Mouse (Mus musculus): ENCODE data around the gene Lcn2.

Lcn2 gene

GRCm38 (mm10) chr2:32412742-32413531, 24.9 kb upstream of the Lcn2 start:
- DNase-seq, result no peak

- no peak for DNase-seq
These were observed 23.4 kb upstream of the Lcn2 start for GRCm38 (mm10) chr2:32411407-32411806.

GRCm38 (mm10) chr2:32408429-32409424, 20.7 kb upstream of the Lcn2 start:
- peak; percentile 75 for DNase-seq

- DNase-seq, result no peak
These were observed 19.2 kb upstream of the Lcn2 start for GRCm38 (mm10) chr2:32407144-32407824.

- DNase-seq, result peak; percentile 95
These were observed 16.6 kb upstream of the Lcn2 start for GRCm38 (mm10) chr2:32404663-32405062.

- no peak for DNase-seq
These were observed 8.6 kb upstream of the Lcn2 start for GRCm38 (mm10) chr2:32396695-32397094.

GRCm38 (mm10) chr2:32395946-32396621, 8.0 kb upstream of the Lcn2 start:
- peak; percentile 95 for DNase-seq

GRCm38 (mm10) chr2:32395484-32395945, 7.5 kb upstream of the Lcn2 start, which contains the start of gene Ptges2:
TSS of gene Ptges2 (plus strand) at chr2:32395896.
- peak; percentile 94 for DNase-seq

GRCm38 (mm10) chr2:32394973-32395372, 6.9 kb upstream of the Lcn2 start:
- peak; percentile 65 for DNase-seq

- DNase-seq, result no peak
These were observed 4.0 kb upstream of the Lcn2 start for GRCm38 (mm10) chr2:32392063-32392462.

GRCm38 (mm10) chr2:32390871-32391270, 2.8 kb upstream of the Lcn2 start:
- no peak for DNase-seq

- no peak for DNase-seq
These were observed 1.1 kb upstream of the Lcn2 start for GRCm38 (mm10) chr2:32389157-32389556.

- no peak for DNase-seq
These were observed 5.4 kb downstream of the Lcn2 start for GRCm38 (mm10) chr2:32382689-32383088.

- peak; percentile 99 for DNase-seq
These were observed 6.3 kb downstream of the Lcn2 start, which contains the start of gene 1110008P14Rik for GRCm38 (mm10) chr2:32381775-32382223. TSS of gene 1110008P14Rik (minus strand) at chr2:32381938.

- peak; percentile 47 for DNase-seq
These were observed 6.8 kb downstream of the Lcn2 start for GRCm38 (mm10) chr2:32381141-32381774.

GRCm38 (mm10) chr2:32380001-32380500, 8.0 kb downstream of the Lcn2 start:
- no peak for DNase-seq

GRCm38 (mm10) chr2:32376963-32377362, 11.1 kb downstream of the Lcn2 start:
- DNase-seq, result no peak

- DNase-seq, result no peak
These were observed 12.6 kb downstream of the Lcn2 start for GRCm38 (mm10) chr2:32375317-32375940.

GRCm38 (mm10) chr2:32374191-32374590, 13.9 kb downstream of the Lcn2 start:
- no peak for DNase-seq

- no peak for DNase-seq
These were observed 20.7 kb downstream of the Lcn2 start for GRCm38 (mm10) chr2:32367315-32367714.

- no peak for DNase-seq
These were observed 23.9 kb downstream of the Lcn2 start for GRCm38 (mm10) chr2:32364121-32364520.

All from embryo, embryonic 11 days (tissue).